Mouse (Mus musculus) G1E-ER4 (cell line): Measurements from ENCODE around the gene Fam71d. TPM values are rescaled to one million over a fixed set of nuclear protein-coding genes. Genes with fewer than 3 reads are reported as not detected.

ENCODE experiments used
- GATA1 ChIP-seq: IDR thresholded peaks from one replicate; pipeline ENCODE4 v1.8.0; 2012; ENCODE audit warnings: low read length, inconsistent platforms
- polyA plus RNA-seq: library from polyadenylated mRNA; stranded (reverse); fragments of >175 nt; gene quantifications from 2 replicates; pipeline ENCODE4 v1.2.3, GENCODE M21; 2012

Fam71d gene
- not detected in 2 replicates for polyA plus RNA-seq

- no peak for TF ChIP-seq GATA1
These were observed at the start of gene Fam71d for GRCm38 (mm10) chr12:78691325-78691724. TSS of gene Fam71d (plus strand) at chr12:78691535.

GRCm38 (mm10) chr12:78643691-78644090 lies 47.6 kb upstream of the Fam71d start:
- no peak for TF ChIP-seq GATA1

DNA sequence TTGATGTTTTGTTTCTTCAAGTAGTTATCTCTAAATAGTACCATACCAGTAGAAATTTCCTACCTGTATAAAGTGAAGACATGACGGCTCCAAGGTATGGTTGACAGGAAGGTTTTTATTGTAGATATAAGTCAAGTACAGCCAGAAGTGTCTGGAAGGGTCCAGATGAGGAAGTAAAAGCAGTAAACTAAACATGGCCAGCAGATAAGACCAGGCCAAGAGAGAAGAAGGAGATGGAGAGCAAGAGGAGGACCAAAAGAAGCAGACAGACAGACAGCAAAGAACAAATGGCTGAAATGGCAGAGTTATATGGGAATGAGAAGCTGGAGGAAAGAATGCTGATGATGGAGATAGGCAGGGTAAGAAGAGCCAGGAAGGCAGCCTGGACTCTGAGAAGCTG lies 46.1 kb upstream of the Fam71d start:
- no peak for TF ChIP-seq GATA1

GRCm38 (mm10) chr12:78659718-78660304 lies 31.5 kb upstream of the Fam71d start:
- no peak for TF ChIP-seq GATA1

DNA sequence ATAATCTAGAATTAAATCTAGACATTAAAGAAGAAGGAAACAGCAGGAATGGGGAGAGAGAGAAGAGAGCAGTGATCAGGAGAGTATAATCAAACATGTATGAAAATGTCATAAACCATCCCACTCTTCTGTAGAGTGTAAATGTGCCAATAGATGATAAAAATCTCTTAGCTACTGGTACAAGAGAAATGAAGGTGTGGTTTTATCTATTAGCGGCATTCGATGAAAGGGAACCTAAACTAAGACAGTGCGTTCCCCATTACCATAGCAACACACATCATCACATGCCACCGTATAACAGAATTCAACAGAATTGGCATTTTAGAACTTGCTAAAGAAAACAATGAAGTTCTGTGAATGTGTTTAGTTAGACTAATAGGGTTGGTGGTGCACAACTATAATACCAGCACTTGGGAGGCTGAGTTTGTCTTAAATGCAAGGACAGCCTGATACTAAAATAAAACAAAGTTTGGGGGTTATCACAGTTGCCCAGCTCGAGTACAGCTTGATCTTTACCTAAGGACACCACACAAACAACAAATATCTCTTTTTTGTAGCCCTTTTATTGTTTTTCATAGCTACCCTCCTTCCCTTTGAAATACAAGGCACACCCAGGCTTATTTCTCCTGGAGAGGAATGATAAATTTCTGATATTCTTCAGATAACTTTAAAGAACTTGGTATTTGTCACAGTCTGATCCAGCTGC lies 13.1 kb upstream of the Fam71d start:
- no peak for TF ChIP-seq GATA1

DNA sequence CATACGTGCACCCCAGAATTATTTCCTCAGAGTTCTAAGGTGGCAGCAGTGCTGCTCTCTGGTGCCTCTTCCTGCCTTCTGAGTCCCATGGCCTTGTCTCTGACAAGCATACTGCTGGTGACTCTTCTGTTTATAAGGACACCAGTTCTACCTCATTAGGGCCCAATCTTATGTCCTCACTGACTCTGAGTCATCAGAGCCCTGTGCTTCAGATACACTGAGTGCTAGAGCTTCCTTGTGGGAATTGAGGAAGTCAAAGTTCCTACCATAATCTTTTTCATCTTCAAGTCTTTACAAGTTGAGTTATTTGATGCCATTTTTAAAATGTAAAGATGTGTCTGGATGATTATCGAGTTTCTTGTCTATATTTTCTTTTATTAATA lies 12.5 kb upstream of the Fam71d start:
- TF ChIP-seq GATA1: no peak

GRCm38 (mm10) chr12:78681048-78681447 lies 10.3 kb upstream of the Fam71d start:
- TF ChIP-seq GATA1: no peak

DNA sequence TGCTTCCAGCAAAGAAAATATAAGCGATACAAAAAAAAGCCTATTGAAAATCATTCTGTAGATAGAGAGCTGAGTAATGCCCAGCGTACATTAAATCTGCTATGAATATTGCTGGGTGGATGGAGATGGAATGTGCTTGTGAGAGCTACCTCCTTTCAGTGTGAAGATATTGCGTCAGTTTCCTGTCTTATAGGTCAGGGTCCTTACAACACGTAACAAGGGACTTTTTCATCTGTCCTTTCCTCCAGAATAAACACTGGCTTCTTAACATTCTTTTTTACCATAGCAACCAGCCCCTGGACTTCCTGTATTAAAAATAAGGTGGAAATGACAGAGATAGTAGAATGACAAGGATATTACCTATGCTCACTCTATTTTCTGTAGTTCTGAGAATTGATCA lies 9.1 kb upstream of the Fam71d start:
- TF ChIP-seq GATA1: no peak

DNA sequence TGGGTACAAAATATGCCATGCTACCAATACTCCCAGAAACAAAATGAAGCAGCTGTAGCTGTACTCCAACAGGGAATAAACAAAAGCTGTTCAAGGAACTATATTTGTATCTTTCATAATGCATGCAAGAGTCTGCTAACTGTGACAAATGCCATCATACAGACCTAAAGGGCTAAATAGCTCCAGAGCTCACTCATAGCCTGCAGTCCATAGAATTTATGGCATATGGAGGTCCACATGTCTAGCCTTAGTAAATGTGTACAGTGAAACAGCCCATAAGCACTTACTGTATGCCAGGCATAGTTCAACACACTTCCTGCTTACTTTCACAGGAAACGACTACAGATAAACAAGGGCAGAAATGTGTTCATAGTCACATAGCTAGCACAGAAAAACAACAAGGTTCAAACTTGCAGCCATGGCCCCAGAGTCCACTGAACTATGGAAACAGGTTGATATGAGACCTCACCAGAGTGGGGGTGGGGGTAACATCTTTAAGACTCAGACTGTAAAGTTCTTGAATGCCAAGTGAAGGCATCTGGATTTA lies 5.6 kb upstream of the Fam71d start:
- TF ChIP-seq GATA1: no peak

DNA sequence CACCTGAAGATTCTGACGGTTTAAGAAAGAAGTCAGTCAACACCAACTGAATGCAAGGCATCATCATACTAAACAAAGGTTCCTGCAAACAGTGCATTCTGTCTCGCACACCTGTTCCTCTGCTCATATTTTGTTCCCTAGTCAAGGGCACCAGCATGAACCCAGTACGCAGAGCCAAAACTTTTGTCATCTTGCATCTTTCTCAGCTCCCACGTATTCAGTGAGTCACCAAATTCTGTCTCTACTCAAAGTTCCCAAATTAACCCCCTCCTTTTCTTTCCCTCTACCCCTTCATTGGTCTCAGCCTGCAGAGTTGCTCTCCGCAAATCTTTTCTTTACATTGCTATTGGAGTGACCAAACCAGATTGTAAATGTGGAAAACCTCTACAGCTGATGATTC lies 2.5 kb upstream of the Fam71d start:
- no peak for TF ChIP-seq GATA1

DNA sequence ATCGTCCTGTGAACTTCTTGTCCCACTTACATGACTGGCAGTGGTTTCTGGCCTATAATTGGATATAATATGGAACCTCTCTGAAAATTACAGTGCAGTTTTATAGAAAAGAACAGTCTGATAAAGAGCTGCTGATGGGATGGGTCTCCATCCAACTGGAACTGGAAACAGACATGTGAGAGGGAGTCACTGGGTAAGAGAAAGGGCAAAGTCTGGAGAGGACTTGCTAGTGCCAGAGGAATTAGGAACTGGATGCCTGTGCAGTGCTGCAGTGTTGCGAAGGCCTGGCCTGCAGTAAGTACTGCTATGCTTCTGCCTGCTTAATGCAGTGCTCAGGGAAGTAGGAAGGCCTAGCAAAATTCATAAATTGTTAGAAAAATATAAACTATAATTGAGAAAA lies 1.9 kb downstream of the Fam71d start:
- TF ChIP-seq GATA1: no peak

- no peak for TF ChIP-seq GATA1
These were observed 26.4 kb downstream of the Fam71d start for GRCm38 (mm10) chr12:78717783-78718182.

- TF ChIP-seq GATA1: no peak
These were observed 36.4 kb downstream of the Fam71d start for GRCm38 (mm10) chr12:78727723-78728122.

DNA sequence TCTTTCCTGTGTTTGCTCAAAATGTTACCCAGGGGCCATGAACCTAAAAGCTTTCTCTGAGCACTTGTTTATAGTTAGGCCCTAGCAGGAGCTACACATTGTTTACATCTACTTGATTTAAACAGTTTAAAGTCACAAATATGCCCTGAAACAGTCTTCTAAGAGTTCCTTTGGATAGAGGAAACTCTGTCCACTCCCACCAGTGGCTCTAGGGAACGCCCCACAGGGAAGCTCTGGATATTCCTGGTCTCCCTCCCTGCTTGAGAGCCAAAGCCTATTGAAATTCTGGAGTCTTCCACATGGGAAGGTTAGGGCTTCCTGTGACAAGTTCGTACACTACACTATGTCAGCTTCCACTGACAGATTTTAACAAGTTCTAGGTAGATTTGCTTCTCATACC lies 48.3 kb downstream of the Fam71d start:
- TF ChIP-seq GATA1: no peak

DNA sequence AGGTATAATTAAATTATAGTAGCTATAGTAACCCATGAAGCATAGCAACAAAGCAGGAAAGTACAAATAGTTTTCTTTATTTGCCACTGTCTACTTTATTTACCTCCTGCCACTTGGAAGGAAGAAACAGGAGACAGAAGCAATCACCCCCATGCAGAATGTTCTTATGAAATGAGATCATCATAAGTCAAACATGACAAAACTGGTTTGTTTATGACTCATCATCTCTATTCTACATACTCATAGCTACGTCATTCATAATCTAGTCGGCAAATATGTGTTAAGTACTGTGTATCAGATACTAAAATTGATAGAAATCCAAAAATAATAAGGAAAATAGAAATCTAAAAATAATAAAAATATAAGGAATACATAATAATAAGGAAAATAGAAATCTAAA lies 49.0 kb downstream of the Fam71d start:
- no peak for TF ChIP-seq GATA1

GRCm38 (mm10) chr12:78746226-78746625 lies 54.9 kb downstream of the Fam71d start:
- TF ChIP-seq GATA1: no peak

GRCm38 (mm10) chr12:78747406-78747805 lies 56.1 kb downstream of the Fam71d start:
- no peak for TF ChIP-seq GATA1
